Comparison of ENCODE assay signal across 15 mouse cellular contexts in the genomic region with DNA sequence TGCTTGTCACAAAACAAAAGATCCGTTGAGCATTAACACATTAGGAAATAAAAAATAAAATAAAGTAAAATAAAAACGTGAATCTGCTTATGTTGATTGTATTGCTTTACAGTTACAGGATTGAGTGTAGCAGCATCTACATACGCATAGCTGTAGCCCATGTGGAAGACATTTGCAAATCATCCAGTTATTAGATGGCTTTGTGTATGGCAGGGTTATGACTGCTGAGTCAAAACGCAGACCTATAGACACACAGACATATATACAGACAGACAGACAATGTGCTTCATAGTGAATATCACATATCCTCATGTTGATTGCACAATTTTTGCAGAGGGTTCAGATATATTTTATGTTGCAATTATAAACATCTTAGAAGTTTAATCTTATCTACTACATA.
DNase-seq lines count a peak whose midpoint lies in the region; ATAC-seq and TF ChIP-seq lines count a peak whose summit lies in the region.
"Had no signal": no experiment of that assay in that cellular context is flagged by ENCODE, and none has a peak within 500 bp of the region (broad histone marks: within the 10 kb centered on the region; RNA-seq: fewer than 3 reads in every experiment).

No protein-coding gene starts in this region.

- no peak overlapping the region for H3K9ac ChIP-seq in kidney, postnatal 0 days (ENCODE audit: low read depth, low read length)
- peak overlapping the region; percentile 45 for H3K9ac ChIP-seq in forebrain, embryonic 14.5 days (ENCODE audit: low read length)
- peak overlapping the region; percentile 61 for H3K9ac ChIP-seq in hindbrain, embryonic 14.5 days
- H3K9ac ChIP-seq in midbrain, postnatal 0 days (replicated peaks; ENCODE audit: low read length, poor library complexity, severe bottlenecking): peak overlapping the region; percentile 64
- H3K9ac ChIP-seq: limb, embryonic 13.5 days had no signal

- 80% methylated on average over 4 of the region's 4 CpGs for WGBS in kidney, postnatal 0 days
- 84% methylated on average over 4 of the region's 4 CpGs for WGBS in kidney, adult 2 months
- WGBS in forebrain, embryonic 14.5 days: 73% methylated on average over 4 of the region's 4 CpGs
- WGBS in hindbrain, embryonic 14.5 days: 44% methylated on average over 4 of the region's 4 CpGs
- 47% methylated on average over 4 of the region's 4 CpGs for WGBS in midbrain, postnatal 0 days

- TF ChIP-seq POLR2A in kidney, adult 2 months (IDR thresholded peaks at IDR 0.05; ENCODE audit: low read depth, low read length): no peak

- no peaks in the 10 kb centered on the region for H3K4me1 ChIP-seq in kidney, postnatal 0 days (replicated peaks; ENCODE audit: insufficient read depth, low read length)
- peaks cover 2% of the 10 kb centered on the region; the same call in 1 of the 2 replicates for H3K4me1 ChIP-seq in kidney, adult 2 months (ENCODE audit: control insufficient read depth, insufficient read depth, low read length)
- peaks cover 19% of the 10 kb centered on the region for H3K4me1 ChIP-seq in forebrain, embryonic 14.5 days (ENCODE audit: control insufficient read depth, insufficient read depth, low read length)
- peaks cover 19% of the 10 kb centered on the region; the same call in 1 of the 2 replicates for H3K4me1 ChIP-seq in hindbrain, embryonic 14.5 days (replicated peaks; ENCODE audit: control insufficient read depth, insufficient read depth, low read length)
- no peaks in the 10 kb centered on the region for H3K4me1 ChIP-seq in midbrain, postnatal 0 days (ENCODE audit: insufficient read depth, low read length)
- H3K4me1 ChIP-seq: heart, embryonic 10.5 days; limb, embryonic 13.5 days had no signal

- no peaks in the 10 kb centered on the region for H3K9me3 ChIP-seq in kidney, postnatal 0 days (replicated peaks; ENCODE audit: low read length)
- H3K9me3 ChIP-seq in forebrain, embryonic 14.5 days (replicated peaks; ENCODE audit: control insufficient read depth, low read length): no peaks in the 10 kb centered on the region
- H3K9me3 ChIP-seq in hindbrain, embryonic 14.5 days (ENCODE audit: control insufficient read depth, low read length): no peaks in the 10 kb centered on the region
- H3K9me3 ChIP-seq in midbrain, postnatal 0 days (ENCODE audit: low read length): no peaks in the 10 kb centered on the region
- H3K9me3 ChIP-seq: heart, embryonic 10.5 days; limb, embryonic 13.5 days had no signal

- no peak overlapping the region for H3K27ac ChIP-seq in kidney, postnatal 0 days
- no peak overlapping the region for H3K27ac ChIP-seq in kidney, adult 2 months (ENCODE audit: insufficient read depth, low read depth, low read length)
- peak overlapping the region; percentile 91 for H3K27ac ChIP-seq in forebrain, embryonic 14.5 days (ENCODE audit: low read depth, low read length)
- peak overlapping the region; percentile 97 for H3K27ac ChIP-seq in hindbrain, embryonic 14.5 days
- peak overlapping the region; percentile 94 for H3K27ac ChIP-seq in midbrain, postnatal 0 days (ENCODE audit: low read depth, low read length)
- H3K27ac ChIP-seq: heart, embryonic 10.5 days; limb, embryonic 13.5 days; stomach, postnatal 0 days had no signal

- H3K36me3 ChIP-seq in kidney, postnatal 0 days (ENCODE audit: insufficient read depth, low read length): no peaks in the 10 kb centered on the region
- H3K36me3 ChIP-seq in kidney, adult 2 months (ENCODE audit: control insufficient read depth, insufficient read depth, low read length): no peaks in the 10 kb centered on the region
- H3K36me3 ChIP-seq in forebrain, embryonic 14.5 days (ENCODE audit: control insufficient read depth, insufficient read depth, low read length): no peaks in the 10 kb centered on the region
- H3K36me3 ChIP-seq in hindbrain, embryonic 14.5 days (replicated peaks; ENCODE audit: control insufficient read depth, insufficient read depth): no peaks in the 10 kb centered on the region
- H3K36me3 ChIP-seq in midbrain, postnatal 0 days (ENCODE audit: insufficient read depth, low read length): no peaks in the 10 kb centered on the region
- H3K36me3 ChIP-seq: heart, embryonic 10.5 days; limb, embryonic 13.5 days had no signal

- H3K4me3 ChIP-seq in kidney, postnatal 0 days (replicated peaks; ENCODE audit: low read depth, low read length): no peak overlapping the region
- no peak overlapping the region for H3K4me3 ChIP-seq in kidney, adult 2 months (ENCODE audit: insufficient read depth, low read depth, low read length)
- 0 out of 2 replicates have a peak overlapping the region, but pooled peaks have one; percentile 13 for H3K4me3 ChIP-seq in forebrain, embryonic 14.5 days (ENCODE audit: low read depth, low read length)
- H3K4me3 ChIP-seq in hindbrain, embryonic 14.5 days (replicated peaks; ENCODE audit: low read length): peak overlapping the region; percentile 26
- H3K4me3 ChIP-seq in midbrain, postnatal 0 days (ENCODE audit: low read depth, low read length): peak overlapping the region; percentile 32; the same call in 1 of the 2 replicates
- H3K4me3 ChIP-seq: heart, embryonic 10.5 days; limb, embryonic 13.5 days had no signal

- ATAC-seq in kidney, postnatal 0 days (replicated peaks; ENCODE audit: low FRiP score, low read depth): no peak
- peak; percentile 40 for ATAC-seq in forebrain, embryonic 14.5 days
- peak; percentile 49; the same call in 1 of the 2 replicates for ATAC-seq in hindbrain, embryonic 14.5 days (ENCODE audit: low FRiP score)
- peak; percentile 68 for ATAC-seq in midbrain, postnatal 0 days (ENCODE audit: low FRiP score)
- ATAC-seq: activated CD4-positive, CD25-positive, alpha-beta regulatory T cell, adult 4 months had no signal

- no peak for TF ChIP-seq CTCF in kidney, postnatal 0 days (IDR thresholded peaks at IDR 0.05; ENCODE audit: low read depth)
- no peak for TF ChIP-seq CTCF in kidney, adult 2 months (conservative IDR thresholded peaks at IDR 0.05; ENCODE audit: insufficient read depth, insufficient read length, low read depth, low read length)
- TF ChIP-seq CTCF in midbrain, postnatal 0 days (IDR thresholded peaks at IDR 0.05): no peak

- no peak for DNase-seq in kidney, postnatal 0 days (ENCODE audit: low spot score)
- no peak for DNase-seq in kidney, adult 2 months
- no peak for DNase-seq in forebrain, embryonic 14.5 days (ENCODE audit: low spot score)
- peak; percentile 44 for DNase-seq in hindbrain, embryonic 14.5 days (ENCODE audit: low spot score)
- peak; percentile 17 for DNase-seq in midbrain, postnatal 0 days (ENCODE audit: low spot score)
- DNase-seq in cerebellum, adult 9-10 months: no peak
- no peak for DNase-seq in heart, adult 18-20 months
- DNase-seq: heart, postnatal 36 days; kidney, postnatal 25 days; lung, adult 2 months; thymus, postnatal 4 days had no signal

- H3K27me3 ChIP-seq in kidney, postnatal 0 days (ENCODE audit: insufficient read depth, low read length): no peaks in the 10 kb centered on the region
- H3K27me3 ChIP-seq in kidney, adult 2 months (replicated peaks; ENCODE audit: control insufficient read depth, insufficient read depth, low read length): no peaks in the 10 kb centered on the region
- H3K27me3 ChIP-seq in forebrain, embryonic 14.5 days (replicated peaks; ENCODE audit: control insufficient read depth, insufficient read depth, low read length): no peaks in the 10 kb centered on the region
- no peaks in the 10 kb centered on the region for H3K27me3 ChIP-seq in hindbrain, embryonic 14.5 days (ENCODE audit: control insufficient read depth, insufficient read depth, low read length)
- no peaks in the 10 kb centered on the region for H3K27me3 ChIP-seq in midbrain, postnatal 0 days (ENCODE audit: insufficient read depth, low read length)
- H3K27me3 ChIP-seq: limb, embryonic 13.5 days had no signal

- peak overlapping the region; percentile 35 for H3K4me2 ChIP-seq in kidney, postnatal 0 days (ENCODE audit: low read length)
- H3K4me2 ChIP-seq in forebrain, embryonic 14.5 days (ENCODE audit: low read length): peak overlapping the region; percentile 40
- H3K4me2 ChIP-seq in hindbrain, embryonic 14.5 days (replicated peaks): peak overlapping the region; percentile 62
- peak overlapping the region; percentile 56 for H3K4me2 ChIP-seq in midbrain, postnatal 0 days (ENCODE audit: low read depth, low read length, poor library complexity, severe bottlenecking)
- H3K4me2 ChIP-seq: limb, embryonic 13.5 days had no signal

Comparison
In these comparisons a context has a peak if more than half of its experiments do, and no peak if none do; other contexts are left out.
1. DNase-seq: peak in hindbrain, embryonic 14.5 days (single experiment) and midbrain, postnatal 0 days (single experiment); none in kidney, postnatal 0 days (single experiment), kidney, adult 2 months (single experiment), forebrain, embryonic 14.5 days (single experiment), cerebellum, adult 9-10 months (single experiment) and heart, adult 18-20 months (0 of 2).
2. H3K27ac ChIP-seq: peak in forebrain, embryonic 14.5 days (single experiment), hindbrain, embryonic 14.5 days (single experiment) and midbrain, postnatal 0 days (single experiment); none in kidney, postnatal 0 days (single experiment) and kidney, adult 2 months (single experiment).
3. H3K4me3 ChIP-seq: peak in forebrain, embryonic 14.5 days (single experiment), hindbrain, embryonic 14.5 days (single experiment) and midbrain, postnatal 0 days (single experiment); none in kidney, postnatal 0 days (single experiment) and kidney, adult 2 months (single experiment).
4. Peak in every context shown above with its lines, with median percentiles within 50 percentile points of each other: H3K4me2 ChIP-seq.